ENCODE assay signal across 8 mouse cellular contexts in genomic region chr8:105476628-105477413, GRCm38 (mm10). TPM values are rescaled to one million over a fixed set of nuclear protein-coding genes. Genes with fewer than 3 reads are reported as not detected.
DNase-seq lines count a peak whose midpoint lies in the region; ATAC-seq and TF ChIP-seq lines count a peak whose summit lies in the region.

No protein-coding gene starts in this region.

- peak; percentile 41; the same call in 1 of the 2 replicates for ATAC-seq in kidney, postnatal 0 days (replicated peaks; ENCODE audit: low FRiP score, low read depth)

- H3K4me3 ChIP-seq in spleen, adult 2 months (ENCODE audit: extremely low read depth, insufficient read depth, insufficient read length) = no peak overlapping the region
- H3K4me3 ChIP-seq in kidney, postnatal 0 days (replicated peaks; ENCODE audit: low read depth, low read length) = no peak overlapping the region
- H3K4me3 ChIP-seq in megakaryocyte, embryonic 14.5 days (replicated peaks) = peak overlapping the region; percentile 40

- H3K27me3 ChIP-seq in spleen, adult 2 months (ENCODE audit: control insufficient read depth, insufficient read depth, low read length) = no peaks in the 10 kb centered on the region
- H3K27me3 ChIP-seq in kidney, postnatal 0 days (ENCODE audit: insufficient read depth, low read length) = no peaks in the 10 kb centered on the region
- H3K27me3 ChIP-seq in megakaryocyte, embryonic 14.5 days (replicated peaks) = peaks cover 51% of the 10 kb centered on the region

- H3K27ac ChIP-seq in spleen, adult 2 months (ENCODE audit: insufficient read depth, low read length) = no peak overlapping the region
- no peak overlapping the region for H3K27ac ChIP-seq in kidney, postnatal 0 days

- WGBS in spleen, adult 2 months = 64% methylated on average over 25 of the region's 25 CpGs
- 41% methylated on average over 25 of the region's 25 CpGs for WGBS in kidney, postnatal 0 days

- H3K4me2 ChIP-seq in kidney, postnatal 0 days (ENCODE audit: low read length) = no peak overlapping the region

- DNase-seq in adrenal gland, adult 18-20 months (ENCODE audit: low spot score in 2 of 2) = peak; percentile 41 to 55
- no peak for DNase-seq in adrenal gland, adult 8-10 months
- DNase-seq in spleen, adult 2 months (ENCODE audit: low read depth in 1 of 2, low spot score in 2 of 2) = peak in 1 of 2 experiments; percentile 18
- DNase-seq in spleen, adult 12 weeks (ENCODE audit: low spot score) = no peak
- peak; percentile 71 for DNase-seq in embryo, embryonic 9.5 days (ENCODE audit: extremely low spot score)
- peak; percentile 74 for DNase-seq in kidney, postnatal 0 days (ENCODE audit: low spot score)
- DNase-seq in frontal cortex, postnatal 10 days (ENCODE audit: low spot score in 2 of 2) = no peak

- TF ChIP-seq POLR2A in spleen, adult 2 months (IDR thresholded peaks at IDR 0.05; ENCODE audit: low read depth, low read length) = no peak

- no peak overlapping the region for H3K9ac ChIP-seq in kidney, postnatal 0 days (ENCODE audit: low read depth, low read length)

- H3K4me1 ChIP-seq in spleen, adult 2 months (ENCODE audit: control insufficient read depth, insufficient read depth, insufficient read length) = no peaks in the 10 kb centered on the region
- peaks cover 23% of the 10 kb centered on the region for H3K4me1 ChIP-seq in kidney, postnatal 0 days (replicated peaks; ENCODE audit: insufficient read depth, low read length)
- H3K4me1 ChIP-seq in megakaryocyte, embryonic 14.5 days = peaks cover 37% of the 10 kb centered on the region

- peak; percentile 56; the same call in 1 of the 2 replicates for TF ChIP-seq CTCF in spleen, adult 2 months (IDR thresholded peaks at IDR 0.05; ENCODE audit: extremely low read depth, insufficient read depth, insufficient read length, insufficient replicate concordance)
- TF ChIP-seq CTCF in kidney, postnatal 0 days (IDR thresholded peaks at IDR 0.05; ENCODE audit: low read depth) = peak; percentile 93

- no peaks in the 10 kb centered on the region for H3K9me3 ChIP-seq in kidney, postnatal 0 days (replicated peaks; ENCODE audit: low read length)
- no peaks in the 10 kb centered on the region for H3K9me3 ChIP-seq in megakaryocyte, embryonic 14.5 days

- H3K36me3 ChIP-seq in spleen, adult 2 months (ENCODE audit: control insufficient read depth, insufficient read depth, low read length) = no peaks in the 10 kb centered on the region
- H3K36me3 ChIP-seq in kidney, postnatal 0 days (ENCODE audit: insufficient read depth, low read length) = peaks cover 16% of the 10 kb centered on the region
- peaks cover 15% of the 10 kb centered on the region for H3K36me3 ChIP-seq in megakaryocyte, embryonic 14.5 days (replicated peaks; ENCODE audit: low read length)

RNA-seq across cellular contexts. Expression of gene Tppp3, which starts 5.5 kb away (rescaled TPM):
- 10 to 100 TPM; 24.0 to 43.0 TPM for total RNA-seq in adrenal gland, adult 18-20 months (2021)
- total RNA-seq in adrenal gland, adult 8-10 months (2022) = 10 to 100 TPM; 28.3 to 40.2 (median 33.0) TPM
- polyA plus RNA-seq in spleen, adult 2 months (2012; rRNA removed) = 8.1 and 14.7 TPM in 2 replicates
- 15.6 and 19.4 TPM in 2 replicates for polyA plus RNA-seq in kidney, postnatal 0 days (2015; fragmentation: Nextera tagmentation; extraction: Ambion mirVana)
- polyA plus RNA-seq in megakaryocyte, embryonic 14.5 days (2012; ENCODE audit: insufficient read depth, low replicate concordance) = 2.5 and 3.3 TPM in 2 replicates

RNA-seq across cellular contexts. Expression of gene Zdhhc1, which starts 19.9 kb away (rescaled TPM):
- 10 to 100 TPM; 18.1 to 18.3 TPM for total RNA-seq in adrenal gland, adult 18-20 months (2021)
- total RNA-seq in adrenal gland, adult 8-10 months (2022) = 10 to 100 TPM; 20.6 to 40.1 (median 31.3) TPM
- polyA plus RNA-seq in spleen, adult 2 months (2012; rRNA removed) = 15.3 and 18.3 TPM in 2 replicates
- polyA plus RNA-seq in kidney, postnatal 0 days (2015; fragmentation: Nextera tagmentation; extraction: Ambion mirVana) = 28.0 and 30.5 TPM in 2 replicates
- 5.4 and 9.0 TPM in 2 replicates for polyA plus RNA-seq in megakaryocyte, embryonic 14.5 days (2012; ENCODE audit: insufficient read depth, low replicate concordance)

RNA-seq across cellular contexts. Expression of gene Hsd11b2, which starts 41.7 kb away (rescaled TPM):
- under 1 TPM; 0.16 to 0.53 TPM for total RNA-seq in adrenal gland, adult 18-20 months (2021)
- under 1 TPM; 0.56 to 0.98 (median 0.82) TPM for total RNA-seq in adrenal gland, adult 8-10 months (2022)
- 0.44 and 0.62 TPM in 2 replicates for polyA plus RNA-seq in spleen, adult 2 months (2012; rRNA removed)
- 42.4 and 44.8 TPM in 2 replicates for polyA plus RNA-seq in kidney, postnatal 0 days (2015; fragmentation: Nextera tagmentation; extraction: Ambion mirVana)
- polyA plus RNA-seq in megakaryocyte, embryonic 14.5 days (2012; ENCODE audit: insufficient read depth, low replicate concordance) = 0.12 TPM in 1 of 2 replicates, not detected in the other

Comparison
In these comparisons a context has a peak if more than half of its experiments do, and no peak if none do; other contexts are left out.
1. DNase-seq: peak in adrenal gland, adult 18-20 months (2 of 2), embryo, embryonic 9.5 days (single experiment) and kidney, postnatal 0 days (single experiment); none in adrenal gland, adult 8-10 months (single experiment), spleen, adult 12 weeks (single experiment) and frontal cortex, postnatal 10 days (0 of 2).
2. RNA of gene Hsd11b2, which starts 41.7 kb away (polyA plus RNA-seq): 42.4 to 44.8 TPM in kidney, postnatal 0 days; 0.44 to 0.62 TPM in spleen, adult 2 months and 0.12 TPM in megakaryocyte, embryonic 14.5 days; every median in the first group is over 10 times any median in the second.